Mouse (Mus musculus): ENCODE measurements around the gene Slc25a44. TPM values are rescaled to one million over a fixed set of nuclear protein-coding genes. Genes with fewer than 3 reads are reported as not detected.
"Not testable (repeated sequence)": the region's sequence is repeated elsewhere in the genome, so short reads cannot be mapped to it uniquely, and the experiment has no call there.

Slc25a44 gene
- polyA plus RNA-seq, 1 experiment from 2014 or later: 11.8 TPM

GRCm38 (mm10) chr3:88381389-88382315 is 43.3 kb downstream of the Slc25a44 start:
- WGBS: 11% methylated on average over 20 of the region's 22 CpGs
- not testable (repeated sequence) for H3K27me3 ChIP-seq; H3K36me3 ChIP-seq; H3K9me3 ChIP-seq (replicated peaks); H3K4me1 ChIP-seq (replicated peaks); H3K27ac ChIP-seq; H3K9ac ChIP-seq; H3K4me3 ChIP-seq
- ATAC-seq (replicated peaks; ENCODE audit: insufficient number of reproducible peaks, insufficient read depth, low FRiP score, low read depth): peak; percentile 69; the same call in 1 of the 2 replicates
- H3K4me2 ChIP-seq: peak overlapping the region; percentile 52

GRCm38 (mm10) chr3:88378599-88378998 is 46.3 kb downstream of the Slc25a44 start, which contains the start of gene Bglap2:
Gene Bglap2 (minus strand): TSS chr3:88378699.
- H3K27ac ChIP-seq; H3K27me3 ChIP-seq; H3K4me2 ChIP-seq; H3K9me3 ChIP-seq (replicated peaks); H3K4me1 ChIP-seq (replicated peaks); H3K36me3 ChIP-seq; H3K4me3 ChIP-seq; ATAC-seq (replicated peaks; ENCODE audit: insufficient number of reproducible peaks, insufficient read depth, low FRiP score, low read depth); H3K9ac ChIP-seq: not testable (repeated sequence)
- 76% methylated on average over 5 of the region's 5 CpGs for WGBS

DNA sequence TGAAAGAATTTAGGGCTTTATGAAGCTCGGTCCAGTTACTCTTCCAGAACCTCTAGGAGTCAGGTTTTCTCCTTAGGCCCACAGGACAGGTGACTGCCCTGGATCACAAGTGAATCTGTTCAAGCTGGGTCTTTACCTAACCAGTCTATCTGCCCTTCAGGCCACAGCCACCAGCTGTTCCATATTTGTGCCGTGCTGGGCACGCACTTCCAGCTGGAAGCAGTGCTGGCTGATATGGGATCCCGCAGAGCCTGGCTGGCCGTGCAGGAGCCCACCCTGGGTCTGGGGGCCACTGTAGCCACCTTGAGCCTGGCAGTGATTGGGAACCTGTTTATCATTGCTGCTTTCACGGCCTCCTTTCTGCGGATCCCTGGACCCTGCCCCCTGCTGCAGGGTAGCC is 48.3 kb downstream of the Slc25a44 start:
- not testable (repeated sequence) for H3K4me1 ChIP-seq (replicated peaks); H3K9me3 ChIP-seq (replicated peaks); H3K27me3 ChIP-seq; H3K9ac ChIP-seq; H3K4me3 ChIP-seq; H3K27ac ChIP-seq; H3K36me3 ChIP-seq; ATAC-seq (replicated peaks; ENCODE audit: insufficient number of reproducible peaks, insufficient read depth, low FRiP score, low read depth)
- H3K4me2 ChIP-seq: peak overlapping the region; percentile 52
- 22% methylated on average over 6 of the region's 7 CpGs for WGBS

GRCm38 (mm10) chr3:88375750-88376626 is 49.0 kb downstream of the Slc25a44 start:
- peak overlapping the region; percentile 52 for H3K4me2 ChIP-seq
- not testable (repeated sequence) for H3K27me3 ChIP-seq; H3K36me3 ChIP-seq; H3K9me3 ChIP-seq (replicated peaks); H3K27ac ChIP-seq; H3K9ac ChIP-seq; H3K4me1 ChIP-seq (replicated peaks)
- H3K4me3 ChIP-seq: peak overlapping the region; percentile 18; the same call in 1 of the 2 replicates
- WGBS: 12% methylated on average over 19 of the region's 19 CpGs
- peak; percentile 75; the same call in 1 of the 2 replicates for ATAC-seq (replicated peaks; ENCODE audit: insufficient number of reproducible peaks, insufficient read depth, low FRiP score, low read depth)

DNA sequence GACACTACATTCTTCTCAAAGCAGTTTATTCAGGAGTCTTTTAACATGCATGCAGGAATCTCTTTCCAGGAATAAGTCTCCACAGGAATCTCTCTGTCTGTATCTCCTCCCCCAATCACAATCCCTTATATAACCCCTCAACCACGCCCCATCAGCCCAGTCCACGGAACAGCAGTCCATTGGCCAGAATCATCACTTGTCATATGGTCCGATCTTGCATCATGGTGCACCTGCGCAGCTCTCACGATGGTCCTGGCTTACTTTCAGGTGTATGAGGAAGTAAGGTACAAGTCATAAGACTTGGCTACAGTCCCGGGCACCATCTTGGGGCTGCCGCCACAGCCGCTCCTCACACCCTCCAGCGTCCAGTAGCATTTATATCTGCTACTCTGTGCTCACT is 52.3 kb downstream of the Slc25a44 start, which contains the start of gene Bglap3:
Bglap3 (minus strand) TSS at position 101 of the 400 bp plus-strand sequence.
- WGBS: 88% methylated on average over 9 of the region's 9 CpGs
- not testable (repeated sequence) for H3K9me3 ChIP-seq (replicated peaks)

DNA sequence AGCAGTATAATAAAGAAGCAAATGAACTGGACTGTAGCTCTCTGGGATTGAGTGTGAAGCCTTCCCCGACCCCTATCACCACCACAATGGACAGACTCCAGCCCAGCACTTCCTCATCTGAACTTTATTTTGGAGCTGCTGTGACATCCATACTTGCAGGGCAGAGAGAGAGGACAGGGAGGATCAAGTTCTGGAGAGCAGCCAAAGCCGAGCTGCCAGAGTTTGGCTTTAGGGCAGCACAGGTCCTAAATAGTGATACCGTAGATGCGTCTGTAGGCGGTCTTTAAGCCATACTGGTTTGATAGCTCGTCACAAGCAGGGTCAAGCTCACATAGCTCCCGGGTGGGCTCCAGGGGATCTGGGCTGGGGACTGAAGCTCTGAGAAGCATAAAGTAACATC is 56.4 kb downstream of the Slc25a44 start:
- 48% methylated on average over 7 of the region's 7 CpGs for WGBS

More for the DNA sequence above, 52.3 kb downstream of the Slc25a44 start, which contains the start of gene Bglap3:
- not testable (repeated sequence) for H3K4me1 ChIP-seq (replicated peaks); H3K27me3 ChIP-seq; ATAC-seq (replicated peaks; ENCODE audit: insufficient number of reproducible peaks, insufficient read depth, low FRiP score, low read depth); H3K27ac ChIP-seq; H3K4me3 ChIP-seq; H3K4me2 ChIP-seq; H3K9ac ChIP-seq; H3K36me3 ChIP-seq

GRCm38 (mm10) chr3:88367517-88367916 is 57.4 kb downstream of the Slc25a44 start:
- Histone ChIP-seq H3K27me3 (peaks cover 23% of the 10 kb centered on the region), H3K4me2 (peak overlapping the region; percentile 56), H3K4me1 (replicated peaks) (peaks cover 23% of the 10 kb centered on the region)
- WGBS: 57% methylated on average over 3 of the region's 7 CpGs
- not testable (repeated sequence) for H3K4me3 ChIP-seq; H3K36me3 ChIP-seq; H3K27ac ChIP-seq; H3K9me3 ChIP-seq (replicated peaks); H3K9ac ChIP-seq; ATAC-seq (replicated peaks; ENCODE audit: insufficient number of reproducible peaks, insufficient read depth, low FRiP score, low read depth)

More for the DNA sequence above, 56.4 kb downstream of the Slc25a44 start:
- not testable (repeated sequence) for H3K9me3 ChIP-seq (replicated peaks); H3K27ac ChIP-seq; H3K36me3 ChIP-seq; H3K4me2 ChIP-seq; H3K4me3 ChIP-seq; ATAC-seq (replicated peaks; ENCODE audit: insufficient number of reproducible peaks, insufficient read depth, low FRiP score, low read depth); H3K9ac ChIP-seq
- Histone ChIP-seq H3K27me3 (peaks cover 23% of the 10 kb centered on the region), H3K4me1 (replicated peaks) (peaks cover 22% of the 10 kb centered on the region)

- H3K4me3 ChIP-seq: 0 out of 2 replicates have a peak overlapping the region, but pooled peaks have one; percentile 28
- peak; percentile 29; the same call in 1 of the 2 replicates for ATAC-seq (replicated peaks; ENCODE audit: insufficient number of reproducible peaks, insufficient read depth, low FRiP score, low read depth)
Measured at GRCm38 (mm10) chr3:88366830-88367428, 58.0 kb downstream of the Slc25a44 start.

DNA sequence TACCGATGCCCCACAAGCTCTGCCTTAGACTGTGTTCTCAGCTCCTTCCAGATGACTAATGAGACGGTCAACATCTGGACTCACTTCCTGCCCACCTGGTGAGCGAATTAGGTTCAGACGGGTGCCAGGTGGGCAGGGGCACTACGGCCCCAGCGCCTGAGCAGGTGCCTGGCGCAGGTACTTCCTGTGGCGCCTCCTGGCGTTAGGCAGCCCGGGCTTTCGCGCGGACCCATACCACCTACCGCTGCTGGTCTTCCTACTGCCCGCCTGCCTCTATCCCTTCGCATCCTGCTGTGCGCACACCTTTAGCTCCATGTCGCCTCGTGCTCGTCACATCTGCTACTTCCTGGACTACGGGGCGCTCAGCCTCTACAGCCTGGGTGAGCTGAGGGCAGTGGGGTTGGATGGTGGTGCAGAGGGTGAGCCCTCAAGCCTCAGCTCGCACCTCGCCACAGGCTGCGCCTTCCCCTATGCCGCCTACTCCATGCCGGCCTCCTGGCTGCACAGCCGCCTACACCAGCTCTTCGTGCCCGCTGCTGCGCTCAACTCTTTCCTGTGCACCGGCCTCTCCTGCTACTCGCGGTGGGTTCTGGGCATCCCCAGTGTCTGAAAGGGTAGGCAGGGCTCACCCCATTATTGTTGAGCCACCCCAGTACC is 59.1 kb downstream of the Slc25a44 start:
- Histone ChIP-seq H3K4me3 (no peak overlapping the region), H3K4me1 (replicated peaks) (peaks cover 33% of the 10 kb centered on the region), H3K36me3 (peaks cover 15% of the 10 kb centered on the region), H3K27ac (no peak overlapping the region), H3K9me3 (replicated peaks) (no peaks in the 10 kb centered on the region), H3K27me3 (peaks cover 23% of the 10 kb centered on the region), H3K4me2 (no peak overlapping the region), H3K9ac (no peak overlapping the region)
- 33% methylated on average over 34 of the region's 34 CpGs for WGBS
- ATAC-seq (replicated peaks; ENCODE audit: insufficient number of reproducible peaks, insufficient read depth, low FRiP score, low read depth): no peak

More at GRCm38 (mm10) chr3:88366830-88367428, 58.0 kb downstream of the Slc25a44 start:
- WGBS: 9% methylated on average over 19 of the region's 22 CpGs
- H3K9ac ChIP-seq; H3K9me3 ChIP-seq (replicated peaks); H3K27ac ChIP-seq; H3K36me3 ChIP-seq: not testable (repeated sequence)
- peaks cover 24% of the 10 kb centered on the region for H3K4me1 ChIP-seq (replicated peaks)
- H3K4me2 ChIP-seq: peak overlapping the region; percentile 56
- peaks cover 23% of the 10 kb centered on the region for H3K27me3 ChIP-seq

- Histone ChIP-seq H3K27ac (peak within 1 kb of the TSS; percentile 20; the same call in 1 of the 2 replicates), H3K4me1 (replicated peaks) (peaks cover 47% of the 10 kb centered on the region), H3K9me3 (replicated peaks) (no peaks in the 10 kb centered on the region), H3K9ac (no peak within 1 kb of the TSS), H3K4me2 (peak within 1 kb of the TSS; percentile 59), H3K36me3 (peaks cover 30% of the 10 kb centered on the region), H3K27me3 (peaks cover 23% of the 10 kb centered on the region), H3K4me3 (peak within 1 kb of the TSS; percentile 32)
- 4% methylated on average over 16 of the region's 16 CpGs for WGBS
- peak; percentile 39; the same call in 1 of the 2 replicates for ATAC-seq (replicated peaks; ENCODE audit: insufficient number of reproducible peaks, insufficient read depth, low FRiP score, low read depth)
Measured at GRCm38 (mm10) chr3:88364337-88364736, 60.6 kb downstream of the Slc25a44 start, which contains the start of gene Paqr6. Gene Paqr6 (plus strand): TSS chr3:88364584.
